Mouse (Mus musculus): ENCODE data around the gene Ankrd24.

GRCm38 (mm10) chr10:81644162-81644561, 15.8 kb downstream of the Ankrd24 start:
- TF ChIP-seq EP300 (IDR thresholded peaks at IDR 0.05; ENCODE audit: insufficient read depth, low read depth, low read length) (no peak), CTCF (IDR thresholded peaks at IDR 0.05) (no peak), POLR2A (IDR thresholded peaks at IDR 0.05; ENCODE audit: insufficient read depth, low read depth, low read length) (no peak)
